Mouse (Mus musculus) thymus, adult 18-20 months (tissue): ENCODE results near the gene Adgrv1.

Experiments used
- DNase-seq, 2 experiments: peaks; one replicate each; pipeline ENCODE4 v3.0.0; 2022; ENCODE audit warnings: mixed read lengths in 2 of 2

Adgrv1 gene

DNA sequence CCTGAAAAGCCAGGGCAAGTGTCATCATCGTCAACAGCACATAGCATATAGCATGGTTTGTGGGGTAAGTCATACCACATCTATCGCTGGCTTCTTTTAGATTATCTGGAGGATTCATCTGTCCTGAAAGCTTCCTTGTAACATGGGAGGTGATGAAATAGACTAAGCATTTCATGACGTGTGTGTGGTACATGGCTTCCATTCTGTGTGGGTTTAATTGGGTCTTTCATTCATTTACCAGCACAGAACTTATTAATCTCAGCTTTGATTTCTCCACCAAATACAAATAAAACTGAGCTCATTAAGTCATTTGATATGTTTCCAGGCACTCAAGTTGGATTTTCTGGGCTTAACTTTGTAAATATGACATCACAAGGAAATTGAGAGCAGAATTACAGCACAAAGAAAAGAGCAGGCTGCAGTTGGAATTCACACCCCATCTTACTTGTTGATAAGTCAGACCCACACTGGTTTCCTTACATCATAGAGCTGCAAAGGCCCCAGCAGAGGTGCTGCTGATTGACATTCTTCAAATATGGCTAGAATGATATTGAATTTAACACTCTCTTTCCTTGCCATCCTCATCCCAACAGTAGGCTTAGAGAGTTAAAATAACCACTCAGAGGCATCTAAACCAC lies 396.1 kb downstream of the Adgrv1 start:
- no peak for DNase-seq

- no peak for DNase-seq
These were observed 398.9 kb downstream of the Adgrv1 start for GRCm38 (mm10) chr13:81234031-81234430.

DNA sequence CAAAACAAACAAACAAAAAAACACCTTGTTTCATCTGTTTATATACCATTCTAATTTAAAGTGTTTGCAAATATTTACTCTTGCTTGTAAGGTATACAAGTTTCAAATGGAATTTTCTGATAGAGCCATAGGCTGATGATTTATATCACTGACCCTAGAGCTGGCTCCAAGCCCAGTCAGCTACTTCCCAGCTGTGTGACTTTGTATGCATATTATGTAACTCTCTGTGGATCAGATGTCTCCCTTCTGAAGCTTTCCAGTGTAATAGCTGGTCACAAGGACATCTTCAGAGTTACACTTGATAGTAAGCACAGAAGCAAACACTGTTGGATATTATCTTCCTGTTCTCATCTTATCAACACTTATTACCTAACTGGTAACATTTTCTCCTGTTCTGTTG lies 400.1 kb downstream of the Adgrv1 start:
- no peak for DNase-seq

DNA sequence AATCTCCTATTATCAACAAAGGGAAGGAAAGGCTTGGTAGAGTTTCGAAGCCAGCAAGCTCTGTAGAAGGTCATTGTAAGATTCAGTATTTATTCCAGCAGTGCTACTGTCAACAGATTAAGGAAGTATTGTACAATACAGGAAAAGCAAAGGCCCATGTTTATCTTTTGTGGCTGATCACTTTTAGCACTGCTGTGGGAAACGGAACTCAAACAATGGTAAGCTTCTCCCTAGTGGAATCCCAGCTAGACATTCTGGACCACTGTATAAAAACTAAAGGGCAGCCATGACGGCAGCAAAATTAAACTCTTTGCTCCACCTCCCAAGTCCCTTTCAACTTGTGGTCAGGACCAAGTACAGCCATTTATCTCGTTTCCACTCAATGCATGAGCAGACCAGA lies 402.8 kb downstream of the Adgrv1 start:
- no peak for DNase-seq

GRCm38 (mm10) chr13:81223768-81224167 lies 409.2 kb downstream of the Adgrv1 start:
- DNase-seq: no peak

DNA sequence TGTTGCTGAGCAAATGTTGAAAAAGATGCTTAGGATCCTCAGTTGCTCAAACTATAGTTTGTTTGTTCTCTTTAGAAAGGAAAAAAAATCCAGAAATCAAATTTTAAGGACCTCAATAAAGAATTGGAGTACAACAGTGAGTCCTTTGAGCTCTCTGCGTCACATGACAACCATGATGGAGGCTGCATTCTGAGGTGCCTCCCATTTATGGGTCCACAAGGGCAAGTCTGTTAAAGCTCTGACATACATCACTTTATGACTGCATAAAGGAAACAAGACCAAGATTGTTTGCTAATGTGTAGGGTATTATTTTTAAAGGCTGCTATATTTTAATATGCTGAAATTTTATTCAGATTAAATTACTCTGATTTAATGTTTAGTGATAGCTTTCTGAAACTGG lies 410.6 kb downstream of the Adgrv1 start:
- no peak for DNase-seq

GRCm38 (mm10) chr13:81211436-81211835 lies 421.5 kb downstream of the Adgrv1 start:
- DNase-seq: no peak

DNA sequence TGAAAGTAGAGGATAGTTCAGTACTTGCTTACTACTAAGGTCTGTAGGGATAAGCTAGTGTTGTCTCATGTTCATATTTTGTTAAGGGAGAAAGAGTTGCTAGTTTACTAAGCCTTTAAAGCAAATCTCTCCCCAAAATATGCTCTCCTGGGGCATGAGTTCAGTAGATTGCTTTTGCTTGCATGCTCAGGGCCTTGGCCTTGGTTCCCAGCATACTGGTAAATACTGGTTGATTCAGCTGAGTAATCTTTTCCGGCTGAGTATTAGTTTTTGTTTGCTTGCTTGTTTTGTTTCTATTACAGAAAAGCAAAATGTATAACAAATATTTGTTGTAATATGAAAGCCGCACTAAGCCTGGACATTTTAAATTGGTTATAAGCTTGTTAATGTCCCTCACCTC lies 422.4 kb downstream of the Adgrv1 start:
- DNase-seq: no peak

- DNase-seq: no peak
These were observed 423.1 kb downstream of the Adgrv1 start for GRCm38 (mm10) chr13:81209815-81210214.

DNA sequence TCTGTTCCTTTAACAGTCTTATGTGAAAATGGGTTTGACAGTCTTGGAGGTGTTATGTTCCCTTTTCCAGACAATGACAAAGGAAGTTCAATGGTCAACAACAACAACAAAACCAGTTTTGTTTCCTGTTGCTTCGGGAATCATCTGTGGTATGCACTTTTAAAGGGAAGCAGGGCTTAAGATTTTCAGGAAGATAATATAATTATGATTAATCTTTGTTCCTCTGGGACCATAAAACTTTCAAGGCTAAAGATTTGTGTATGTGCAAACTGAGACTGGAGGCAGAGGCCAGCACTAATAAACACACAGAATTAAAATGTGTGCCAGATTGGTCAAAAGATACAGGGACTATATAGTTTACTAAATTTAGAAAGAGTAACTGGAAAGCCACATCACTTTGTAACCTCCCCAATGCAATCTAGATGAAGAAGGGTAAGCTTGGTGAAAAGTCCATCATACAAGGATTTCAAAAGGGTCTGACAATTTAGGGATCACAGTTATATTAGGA lies 424.8 kb downstream of the Adgrv1 start:
- no peak for DNase-seq

- DNase-seq: no peak
These were observed 450.7 kb downstream of the Adgrv1 start for GRCm38 (mm10) chr13:81181966-81182908.

GRCm38 (mm10) chr13:81181459-81181858 lies 451.5 kb downstream of the Adgrv1 start:
- DNase-seq: no peak

GRCm38 (mm10) chr13:81176820-81177219 lies 456.1 kb downstream of the Adgrv1 start:
- no peak for DNase-seq

DNA sequence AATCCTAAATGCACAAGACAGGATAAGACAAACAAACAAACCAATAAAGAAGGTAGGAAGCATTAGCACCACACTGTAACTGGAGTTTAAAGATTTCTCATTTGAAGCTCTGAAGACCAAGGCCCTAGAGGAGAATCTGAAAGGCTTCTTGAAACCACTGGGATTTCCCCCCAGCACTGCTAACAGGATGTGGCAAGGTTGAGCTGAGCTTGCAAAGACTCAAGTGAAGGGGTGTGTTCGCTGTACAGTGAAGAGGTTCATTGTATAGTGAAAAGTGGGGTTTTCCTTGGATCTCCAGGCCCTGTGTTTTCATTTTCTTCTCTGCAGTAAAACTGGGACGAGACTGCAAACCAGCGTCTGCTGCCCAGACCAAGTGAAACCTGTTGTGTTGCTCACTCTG lies 456.9 kb downstream of the Adgrv1 start:
- DNase-seq: peak in 1 of 2 experiments; percentile 18

DNA sequence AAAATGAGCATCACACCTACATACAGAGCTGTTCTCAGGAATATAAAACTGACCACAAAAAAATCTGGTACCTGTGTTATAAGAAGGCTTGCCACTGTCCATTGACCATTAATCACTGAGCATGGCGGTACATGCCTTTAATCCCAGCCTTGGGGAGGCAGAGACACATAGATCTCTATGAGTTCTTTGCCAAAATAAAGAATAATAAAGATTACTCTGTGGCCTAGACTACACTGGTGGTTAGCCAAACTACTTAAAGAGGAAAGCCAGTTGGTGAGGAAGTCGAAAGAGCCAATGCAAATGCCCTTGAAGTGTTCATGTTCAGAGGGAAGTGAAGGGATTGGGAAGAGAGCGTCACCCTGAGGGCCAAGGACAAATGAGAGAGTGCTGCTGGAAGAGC lies 461.8 kb downstream of the Adgrv1 start:
- DNase-seq: no peak

GRCm38 (mm10) chr13:81167450-81167849 lies 465.5 kb downstream of the Adgrv1 start:
- DNase-seq: no peak

DNA sequence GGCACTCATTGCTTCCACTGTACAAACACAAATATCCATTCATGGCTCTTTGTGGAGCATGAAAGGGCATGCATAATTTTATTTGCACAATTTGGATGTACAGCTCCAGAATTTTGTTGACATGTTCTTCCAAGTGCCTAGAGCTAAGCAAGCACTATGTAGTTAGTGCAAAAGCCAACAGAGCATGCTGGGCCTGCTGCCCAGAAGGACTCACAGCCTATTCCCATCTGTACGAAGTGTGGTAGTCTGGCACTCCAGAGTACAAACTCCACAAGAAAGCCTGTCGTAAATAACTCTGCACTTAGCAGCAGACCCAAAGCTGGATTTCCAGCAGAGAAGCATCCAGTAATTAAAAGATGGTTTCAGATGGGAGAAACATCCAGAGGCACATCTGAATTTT lies 473.1 kb downstream of the Adgrv1 start:
- no peak for DNase-seq

- no peak for DNase-seq
These were observed 477.6 kb downstream of the Adgrv1 start for GRCm38 (mm10) chr13:81155322-81155721.

GRCm38 (mm10) chr13:81144434-81144833 lies 488.5 kb downstream of the Adgrv1 start:
- DNase-seq: no peak

DNA sequence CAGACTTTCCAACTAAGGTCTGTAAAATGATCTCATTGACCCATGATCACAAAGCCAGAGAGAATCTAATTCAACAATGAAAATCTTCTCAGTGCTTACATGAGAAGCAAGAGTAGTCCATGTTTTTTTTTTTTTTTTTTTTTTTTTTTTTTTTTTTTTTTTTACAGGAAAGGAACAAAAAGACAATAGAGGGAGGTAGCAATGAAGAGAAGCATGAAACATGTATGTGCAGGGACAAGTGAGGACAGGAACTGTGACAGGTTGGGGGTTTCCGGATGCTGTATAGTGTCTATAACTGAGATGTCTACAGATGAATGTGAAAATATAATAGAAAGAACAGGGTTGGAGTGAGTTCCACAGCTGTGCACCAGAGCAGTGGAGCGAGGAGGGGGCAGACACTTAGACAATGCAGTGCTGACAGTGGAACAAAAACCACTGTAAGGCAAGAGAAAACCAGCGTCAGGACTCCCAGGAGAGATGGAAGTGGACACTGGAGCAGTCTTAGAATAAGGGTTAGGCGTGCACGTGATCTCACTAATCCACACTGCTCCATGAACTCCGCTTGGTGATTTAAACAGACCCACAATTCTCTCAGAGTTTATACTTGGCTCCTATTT lies 490.6 kb downstream of the Adgrv1 start:
- DNase-seq: no peak

DNA sequence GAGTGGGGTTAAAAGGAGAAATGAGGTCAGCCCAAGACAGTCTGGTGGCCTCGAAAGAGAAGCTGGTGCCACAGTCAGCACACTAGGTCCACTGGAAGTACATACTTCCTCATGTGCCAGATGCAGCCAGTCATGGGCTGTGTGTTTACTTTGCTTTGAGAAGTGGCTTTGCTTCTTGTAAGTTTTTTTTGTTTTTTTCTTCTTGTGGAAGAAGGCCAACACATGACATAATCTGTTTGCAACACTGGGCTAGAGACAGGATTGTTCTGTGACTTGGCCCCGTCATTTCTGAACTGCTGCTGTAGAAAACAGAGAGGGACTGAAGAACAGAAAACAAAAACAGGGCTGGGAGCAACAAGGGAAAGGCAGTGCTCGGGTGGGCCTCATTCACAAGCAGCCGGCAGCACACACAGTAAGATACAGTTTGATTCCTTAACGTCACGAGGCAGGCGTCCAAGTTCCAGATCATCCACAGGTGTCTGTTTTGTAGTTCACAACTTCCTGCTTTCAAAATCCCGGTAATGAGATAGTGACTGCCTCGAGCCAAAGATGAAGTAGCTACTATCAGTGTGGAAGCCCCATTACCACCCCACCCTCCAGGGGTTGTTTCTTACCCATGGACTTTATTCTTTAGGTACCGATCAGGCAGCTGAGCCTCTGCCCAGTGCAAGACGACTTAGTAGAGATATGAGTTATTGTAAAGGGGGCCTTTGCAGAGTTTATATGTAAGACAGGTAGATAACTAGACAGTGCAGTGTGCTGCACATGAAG lies 496.1 kb downstream of the Adgrv1 start:
- no peak for DNase-seq

GRCm38 (mm10) chr13:81135953-81136352 lies 497.0 kb downstream of the Adgrv1 start:
- DNase-seq: no peak

- DNase-seq: no peak
These were observed 498.5 kb downstream of the Adgrv1 start for GRCm38 (mm10) chr13:81134412-81134811.
